Mouse (Mus musculus): ENCODE measurements around the gene Tceanc2.

The Tceanc2 gene

DNA sequence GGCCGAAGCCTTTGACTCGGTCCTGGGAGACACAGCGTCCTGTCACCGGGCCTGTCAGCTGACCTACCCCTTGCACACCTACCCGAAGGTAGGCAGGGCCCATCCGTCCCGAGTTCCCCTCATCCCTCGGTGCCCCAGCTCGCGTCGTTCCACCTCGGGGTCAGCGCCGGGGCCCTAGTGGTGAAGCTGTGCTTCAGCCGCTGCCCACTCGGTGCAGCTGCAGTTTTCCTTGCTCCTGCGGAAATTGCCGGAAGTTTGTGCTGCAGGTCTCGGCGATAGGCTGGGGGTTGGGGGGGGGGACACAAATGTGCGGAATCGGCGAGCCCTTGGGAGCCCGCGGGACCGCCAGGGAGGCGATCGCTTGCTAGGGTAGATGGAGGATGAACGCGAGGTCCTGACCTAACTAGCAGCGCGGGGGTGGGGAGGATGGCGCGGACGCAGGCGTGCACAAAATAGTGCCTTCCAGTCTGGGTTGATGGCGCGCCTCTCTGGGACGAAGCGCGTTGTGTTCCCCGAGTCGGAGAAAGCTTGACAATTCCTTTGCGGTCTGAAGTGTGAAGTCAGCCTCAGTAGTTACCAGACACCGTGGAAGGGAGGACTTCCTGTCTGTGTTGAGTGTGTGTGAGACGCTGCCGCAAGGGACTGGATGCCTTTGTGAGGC, at the start of gene Tceanc2:
Gene Tceanc2 (minus strand): TSS at position 287 of the 661 bp plus-strand sequence.
- peak; percentile 75 for DNase-seq

GRCm38 (mm10) chr4:107226313-107226712, 47.4 kb upstream of the Tceanc2 start:
- DNase-seq, result no peak

- DNase-seq, result no peak
These were observed 44.6 kb upstream of the Tceanc2 start for GRCm38 (mm10) chr4:107223225-107224204.

- no peak for DNase-seq
These were observed 42.6 kb upstream of the Tceanc2 start for GRCm38 (mm10) chr4:107221524-107221923.

- DNase-seq, result no peak
These were observed 38.7 kb upstream of the Tceanc2 start for GRCm38 (mm10) chr4:107217574-107217973.

- no peak for DNase-seq
These were observed 34.5 kb upstream of the Tceanc2 start for GRCm38 (mm10) chr4:107213279-107214011.

DNA sequence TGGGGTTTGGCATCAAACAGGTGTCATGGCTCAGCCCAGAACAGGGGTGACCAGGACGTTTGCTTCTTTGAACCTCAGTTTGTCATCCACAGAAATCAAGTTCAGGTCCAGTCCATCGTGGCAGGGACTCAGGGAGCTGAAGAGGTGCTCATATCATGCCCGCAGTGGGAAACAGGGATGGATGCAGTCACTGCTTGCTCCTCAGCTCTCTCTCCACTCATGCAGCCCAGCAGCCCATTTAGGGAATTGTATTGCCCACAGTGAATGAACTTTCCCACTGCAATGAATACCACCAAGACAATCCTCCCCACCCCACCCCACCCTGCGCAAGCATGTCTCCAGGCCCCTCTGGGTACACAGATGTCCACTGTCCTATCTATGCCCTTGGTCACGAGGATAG, 33.0 kb upstream of the Tceanc2 start:
- DNase-seq, result no peak

- no peak for DNase-seq
These were observed 32.5 kb upstream of the Tceanc2 start for GRCm38 (mm10) chr4:107211465-107211864.

GRCm38 (mm10) chr4:107210483-107211097, 31.7 kb upstream of the Tceanc2 start:
- no peak for DNase-seq

GRCm38 (mm10) chr4:107208880-107209279, 30.0 kb upstream of the Tceanc2 start, which contains the start of gene Ldlrad1:
Ldlrad1 (plus strand) TSS chr4:107209180.
- no peak for DNase-seq

- no peak for DNase-seq
These were observed 28.1 kb upstream of the Tceanc2 start for GRCm38 (mm10) chr4:107207016-107207415.

DNA sequence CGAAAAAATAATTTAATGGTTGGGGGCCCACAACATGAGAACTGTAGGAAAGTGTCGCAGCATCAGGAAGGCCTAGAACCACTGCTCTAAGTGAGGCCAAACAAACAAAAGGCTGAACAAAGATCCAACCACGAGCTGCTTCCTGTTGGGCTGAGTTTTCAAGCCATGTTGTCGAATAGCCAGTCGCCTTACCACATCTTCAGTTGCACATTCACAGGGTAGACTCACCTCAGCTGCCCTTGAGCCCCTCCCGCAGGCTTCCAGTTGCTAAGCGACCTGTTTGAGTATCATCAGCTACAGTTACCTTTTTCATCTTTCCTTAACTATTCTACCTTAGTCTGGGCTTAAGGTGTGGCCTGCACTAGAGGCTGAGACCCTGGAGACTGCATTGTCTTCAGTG, 24.1 kb upstream of the Tceanc2 start:
- no peak for DNase-seq

- peak; percentile 48 for DNase-seq
These were observed 22.9 kb upstream of the Tceanc2 start for GRCm38 (mm10) chr4:107201779-107202178.

GRCm38 (mm10) chr4:107198072-107198471, 19.2 kb upstream of the Tceanc2 start:
- DNase-seq, result no peak

DNA sequence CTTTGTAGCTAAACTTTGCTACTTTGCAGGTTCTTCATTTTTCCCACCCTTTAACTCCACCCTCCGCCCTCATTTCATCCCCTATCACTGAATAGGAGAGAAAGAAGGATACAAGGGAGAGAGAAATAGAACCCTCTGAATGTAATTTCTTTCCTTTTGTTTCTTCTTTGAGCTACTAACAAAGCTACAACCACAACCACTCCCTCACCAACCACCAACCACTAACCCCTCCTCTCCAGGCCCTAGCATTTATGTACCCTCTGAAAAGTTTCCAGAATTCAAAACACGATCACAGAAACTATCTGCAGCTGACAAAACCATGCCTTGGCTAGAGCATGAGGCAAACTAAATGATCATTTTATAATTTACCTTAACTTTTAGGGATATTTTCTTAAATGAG, 17.5 kb upstream of the Tceanc2 start:
- no peak for DNase-seq

DNA sequence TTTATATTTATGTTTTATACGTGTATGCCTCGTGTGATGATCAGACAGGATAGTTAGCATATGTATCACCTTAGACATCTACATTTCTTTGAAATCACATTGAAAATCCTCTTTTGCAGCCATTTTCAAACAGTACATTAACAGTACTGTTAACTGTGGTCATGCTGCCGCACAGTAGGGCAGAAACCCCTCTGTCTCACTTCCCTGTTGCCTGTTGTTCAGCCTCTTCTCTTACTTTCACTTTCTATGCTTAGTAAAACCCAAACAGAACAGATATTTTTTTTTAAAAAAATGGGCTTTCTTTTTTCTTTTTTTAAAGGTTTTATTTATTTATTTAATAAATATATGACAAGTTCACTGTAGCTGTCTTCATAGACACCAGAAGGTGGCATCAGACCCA, 14.9 kb upstream of the Tceanc2 start:
- no peak for DNase-seq

DNA sequence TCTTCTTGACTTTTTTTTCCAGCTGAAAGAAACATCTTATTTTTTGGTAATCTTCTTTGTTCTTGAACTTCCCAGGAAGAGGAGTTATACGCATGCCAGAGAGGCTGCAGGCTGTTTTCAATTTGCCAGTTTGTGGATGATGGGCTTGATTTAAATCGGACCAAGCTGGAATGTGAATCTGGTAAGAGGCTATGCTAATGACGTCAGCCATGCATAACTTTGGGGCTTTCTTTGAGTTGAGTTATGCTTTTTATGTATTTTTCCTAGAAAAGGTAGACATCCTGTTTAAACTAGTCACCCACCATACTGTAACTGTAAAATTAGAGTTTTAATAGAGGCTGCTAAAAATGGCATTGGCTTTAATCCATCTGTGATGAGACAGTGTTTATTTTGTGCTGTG, 6.8 kb upstream of the Tceanc2 start:
- DNase-seq, result no peak

DNA sequence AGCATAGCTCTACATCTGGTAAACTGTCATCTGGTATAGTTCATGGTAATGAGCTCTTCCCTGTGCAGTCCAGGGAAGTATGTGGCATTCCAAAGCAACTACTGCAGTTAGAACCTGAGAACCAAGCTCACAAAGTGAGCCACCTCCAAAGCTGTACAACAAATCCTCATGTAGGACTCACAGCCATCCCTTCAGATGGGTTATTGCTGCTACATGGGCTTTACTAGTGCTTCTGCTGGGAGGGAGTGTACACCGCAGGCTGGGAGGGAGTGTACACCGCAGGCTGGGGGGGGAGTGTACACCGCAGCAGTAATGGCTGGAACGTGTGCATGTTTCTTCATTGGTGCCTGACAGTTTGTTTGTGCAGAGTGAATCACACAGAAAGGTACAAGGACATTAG, 4.3 kb upstream of the Tceanc2 start:
- DNase-seq, result no peak

DNA sequence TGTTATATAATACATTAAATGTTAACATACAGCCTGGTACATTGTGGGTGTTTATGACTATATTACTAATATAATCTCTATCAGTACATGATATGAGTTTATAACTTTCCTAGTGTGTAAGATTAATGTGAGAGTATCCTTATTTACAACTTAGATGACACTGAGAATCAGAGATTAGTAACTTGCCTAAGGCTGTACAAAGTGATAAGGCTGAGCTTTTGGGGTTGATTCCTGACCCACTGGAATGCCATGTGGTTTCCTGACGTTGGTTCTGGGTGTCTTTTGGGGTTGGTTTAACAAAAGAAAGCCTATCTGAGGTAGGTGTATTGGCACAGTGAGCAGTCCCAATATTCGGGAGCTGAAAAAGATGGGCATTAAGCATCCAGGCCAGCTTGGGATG, 3.9 kb upstream of the Tceanc2 start:
- DNase-seq, result no peak

DNA sequence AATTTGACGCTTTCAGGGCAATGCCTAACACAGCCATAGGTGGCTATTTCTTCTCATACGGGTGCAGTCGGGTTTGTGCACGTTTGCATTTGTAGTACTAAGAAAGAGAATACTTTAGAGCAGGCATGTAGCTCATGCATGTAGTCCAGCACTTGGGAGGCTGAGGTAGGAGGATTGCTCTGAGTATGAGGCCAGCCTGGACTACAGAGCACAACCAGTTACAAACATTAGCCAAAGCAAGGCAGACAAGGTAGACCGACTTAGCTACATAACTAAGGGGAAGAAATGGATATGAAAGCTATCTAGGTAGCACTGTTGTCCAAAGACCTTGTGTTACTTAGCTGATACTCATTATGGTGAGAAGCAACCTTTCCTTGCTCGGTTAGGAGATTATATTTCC, 3.0 kb upstream of the Tceanc2 start:
- DNase-seq, result no peak

DNA sequence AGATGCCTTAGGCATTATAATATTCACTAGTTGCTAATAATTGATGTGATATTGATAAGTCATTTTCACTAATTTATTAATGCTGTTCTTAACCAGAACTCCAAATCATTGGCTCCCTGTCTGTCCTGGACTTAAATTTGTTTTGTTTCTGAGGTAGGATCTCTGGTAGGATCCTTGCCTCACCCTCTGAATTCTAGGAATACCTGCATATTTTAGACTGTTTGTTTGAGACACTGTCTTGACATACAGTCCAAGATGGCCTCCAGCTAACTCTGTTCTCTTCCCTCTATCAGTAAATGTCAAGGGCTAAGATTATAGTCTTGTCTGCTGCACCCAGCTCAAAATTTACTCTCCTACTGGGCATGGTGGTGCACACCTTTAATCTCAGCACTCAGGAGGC, 1.8 kb upstream of the Tceanc2 start:
- no peak for DNase-seq

- no peak for DNase-seq
These were observed 645 bp upstream of the Tceanc2 start for GRCm38 (mm10) chr4:107179561-107179960.
